Mouse (Mus musculus) fibroblast of lung, adult 2 months (primary cell): ENCODE measurements around the gene Cartpt.
"Not testable (repeated sequence)": the region's sequence is repeated elsewhere in the genome, so short reads cannot be mapped to it uniquely, and the experiment has no call there.

Experiments used
- DNase-seq: peaks from one replicate; pipeline ENCODE4 v3.0.0-alpha.2; 2011; ENCODE audit warnings: low read depth

Cartpt gene

DNA sequence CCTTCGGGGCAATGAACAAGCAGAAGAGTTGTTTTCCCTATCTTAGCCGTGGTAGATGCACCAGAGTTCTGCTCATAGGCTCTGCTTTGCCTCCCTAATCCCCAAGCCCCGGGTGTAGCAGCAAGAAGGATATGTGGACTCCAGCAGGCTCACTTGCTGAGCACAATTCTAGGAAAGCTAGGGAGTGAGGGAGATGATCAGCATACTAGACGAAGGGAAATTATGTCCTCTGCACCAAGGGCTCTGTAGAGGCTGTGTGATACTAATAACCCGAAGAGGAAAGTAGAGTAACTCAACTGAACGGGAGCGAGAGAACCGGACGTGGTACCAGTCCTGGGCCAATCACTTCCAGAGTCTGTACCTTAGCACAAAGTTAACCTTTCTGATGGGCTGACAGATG lies at the start of gene Cartpt:
Cartpt (minus strand) TSS at position 127 of the 400 bp plus-strand sequence.
- DNase-seq: no peak

GRCm38 (mm10) chr13:99947417-99947816 lies 46.5 kb upstream of the Cartpt start:
- no peak for DNase-seq

GRCm38 (mm10) chr13:99943525-99943924 lies 42.6 kb upstream of the Cartpt start:
- no peak for DNase-seq

DNA sequence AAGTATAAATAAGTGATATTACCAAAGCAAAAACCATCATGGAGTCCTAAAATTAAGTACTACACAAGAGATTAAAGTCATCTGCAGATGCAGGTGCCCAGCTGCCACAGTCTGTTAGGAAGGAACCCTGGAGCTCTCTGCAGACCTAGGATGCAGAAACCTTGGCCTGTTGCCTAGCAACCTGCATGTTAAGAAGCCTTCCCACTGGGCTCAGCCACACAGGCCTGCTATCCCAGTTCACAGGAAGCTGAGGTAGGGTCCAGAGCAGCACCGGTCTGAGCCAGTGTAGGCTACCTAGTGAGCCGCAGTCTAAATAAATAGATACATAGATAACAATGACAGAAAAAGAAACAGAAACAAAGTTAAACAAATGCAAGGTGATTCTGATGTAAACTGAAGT lies 39.7 kb upstream of the Cartpt start:
- no peak for DNase-seq

- DNase-seq: no peak
Observed at GRCm38 (mm10) chr13:99939320-99939671, 38.4 kb upstream of the Cartpt start.

GRCm38 (mm10) chr13:99938606-99939319 lies 37.9 kb upstream of the Cartpt start:
- no peak for DNase-seq

DNA sequence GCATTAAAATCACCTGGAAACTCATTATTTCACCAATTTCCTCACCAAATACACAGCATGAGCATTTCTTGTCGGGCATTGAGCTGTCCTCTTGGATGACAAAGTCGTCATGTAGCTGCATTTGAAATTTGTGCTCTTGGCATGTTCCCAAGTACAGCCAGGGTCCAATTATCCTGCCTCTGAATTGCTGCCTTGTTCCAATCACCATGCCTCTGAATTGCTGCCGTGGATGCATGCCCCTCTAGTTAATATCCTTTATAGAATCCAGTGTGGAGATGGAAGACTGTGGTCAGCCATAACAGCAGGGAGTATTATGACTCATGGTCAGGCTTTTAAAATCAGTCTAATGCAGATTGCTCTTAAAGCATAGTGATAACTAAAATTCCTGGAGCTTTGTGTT lies 36.9 kb upstream of the Cartpt start:
- no peak for DNase-seq

DNA sequence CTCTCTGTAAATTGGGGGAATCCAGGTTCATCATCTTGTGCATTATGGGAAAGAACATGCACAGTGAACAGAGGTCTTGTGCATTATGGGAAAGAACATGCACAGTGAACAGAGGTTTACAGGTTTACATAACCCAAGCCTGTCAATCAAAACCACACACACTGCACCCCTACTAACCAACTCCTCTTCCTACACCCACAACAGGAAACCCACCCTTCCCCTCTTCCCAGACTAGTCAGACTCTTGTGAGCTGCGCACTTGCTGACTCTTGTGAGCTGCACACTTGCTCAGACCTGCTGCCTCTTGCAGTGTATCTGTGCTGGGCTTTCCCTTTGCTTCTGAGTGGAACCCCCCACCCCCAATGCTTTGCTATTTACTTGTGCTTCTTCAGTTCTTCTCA lies 31.5 kb upstream of the Cartpt start:
- DNase-seq: no peak

GRCm38 (mm10) chr13:99931502-99931901 lies 30.6 kb upstream of the Cartpt start:
- no peak for DNase-seq

GRCm38 (mm10) chr13:99926249-99926648 lies 25.4 kb upstream of the Cartpt start:
- no peak for DNase-seq

DNA sequence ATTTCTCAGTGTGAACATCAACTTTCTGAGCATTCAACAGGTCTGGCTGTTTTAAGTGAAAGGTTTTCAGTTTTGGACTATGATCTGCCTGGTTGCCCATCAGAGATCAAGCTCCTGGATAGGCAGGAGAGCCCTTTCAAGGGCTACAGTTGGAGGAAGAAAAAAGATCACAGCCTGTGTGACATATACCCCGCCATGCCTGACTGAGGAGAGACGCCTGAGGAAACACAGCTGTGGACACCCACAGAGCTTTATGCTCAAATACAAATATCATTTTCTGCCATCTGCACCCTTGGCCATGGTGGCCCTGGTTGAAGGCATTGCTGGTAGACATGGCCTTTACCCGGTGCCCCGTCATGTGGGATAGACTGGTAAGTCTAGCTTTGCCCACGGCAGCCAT lies 14.7 kb upstream of the Cartpt start:
- no peak for DNase-seq

- DNase-seq: no peak
Observed at GRCm38 (mm10) chr13:99900557-99900892, 366 bp downstream of the Cartpt start.

DNA sequence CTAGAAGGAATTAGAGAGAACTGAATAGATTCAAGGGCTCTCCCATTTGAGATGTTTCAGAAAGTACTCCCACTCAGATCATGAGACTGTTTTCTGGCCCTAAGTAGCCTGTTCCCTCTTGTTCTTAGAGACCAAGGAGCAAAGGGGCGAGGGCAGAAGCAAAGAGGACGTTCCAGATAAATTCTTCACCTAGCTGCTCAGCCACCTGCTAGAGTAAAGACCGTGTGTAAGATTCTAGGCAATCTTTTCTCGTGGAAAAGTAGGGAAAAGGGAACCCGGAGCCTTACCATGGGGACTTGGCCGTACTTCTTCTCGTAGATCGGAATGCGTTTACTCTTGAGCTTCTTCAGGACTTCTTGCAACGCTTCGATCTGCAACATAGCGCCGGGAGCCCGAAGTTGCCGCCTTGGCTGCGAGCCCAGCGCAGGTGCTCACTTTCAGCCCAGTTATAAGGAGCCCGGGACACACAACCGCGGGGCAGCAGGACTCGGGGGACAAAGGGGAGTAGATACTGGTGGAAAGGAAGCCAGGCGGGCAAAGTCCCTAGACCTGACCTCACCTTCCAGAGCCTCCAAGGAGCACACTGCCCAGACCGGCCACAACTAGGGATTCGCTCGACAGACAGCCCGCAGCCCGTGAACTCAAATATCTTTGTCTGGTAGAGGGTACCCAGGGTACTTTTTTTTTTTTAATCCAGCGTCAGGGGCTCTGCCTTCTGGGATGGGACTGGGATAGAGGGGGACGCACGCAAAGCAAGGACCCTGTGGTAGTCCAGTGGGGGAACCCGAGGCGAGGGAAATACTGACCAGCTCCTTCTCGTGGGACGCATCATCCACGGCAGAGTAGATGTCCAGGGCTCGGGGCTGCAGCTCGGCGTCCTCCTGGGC lies 978 bp downstream of the Cartpt start:
- no peak for DNase-seq

- DNase-seq: no peak
Observed at GRCm38 (mm10) chr13:99898816-99899215, 2.1 kb downstream of the Cartpt start.

GRCm38 (mm10) chr13:99885636-99886035 lies 15.3 kb downstream of the Cartpt start:
- DNase-seq: no peak

GRCm38 (mm10) chr13:99881774-99882173 lies 19.1 kb downstream of the Cartpt start:
- not testable (repeated sequence) for DNase-seq

DNA sequence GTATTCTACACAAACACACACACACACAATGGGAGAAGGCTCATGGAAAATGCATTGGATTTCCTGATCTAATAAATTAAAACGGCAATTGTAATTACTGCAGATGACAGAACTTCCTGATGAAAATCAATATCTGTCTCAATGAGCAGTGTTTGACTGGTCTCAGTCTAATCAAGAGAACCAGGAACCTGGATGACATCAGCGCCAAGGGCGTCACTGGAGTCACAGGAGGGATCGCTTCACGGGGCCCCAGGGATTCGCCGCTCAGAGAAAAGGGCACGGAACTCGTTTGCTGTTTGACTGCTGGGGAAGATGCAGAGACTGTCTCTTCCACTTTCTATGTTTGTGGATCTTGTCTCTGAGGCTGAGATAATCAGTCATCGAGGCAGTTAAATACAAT lies 21.2 kb downstream of the Cartpt start:
- no peak for DNase-seq

DNA sequence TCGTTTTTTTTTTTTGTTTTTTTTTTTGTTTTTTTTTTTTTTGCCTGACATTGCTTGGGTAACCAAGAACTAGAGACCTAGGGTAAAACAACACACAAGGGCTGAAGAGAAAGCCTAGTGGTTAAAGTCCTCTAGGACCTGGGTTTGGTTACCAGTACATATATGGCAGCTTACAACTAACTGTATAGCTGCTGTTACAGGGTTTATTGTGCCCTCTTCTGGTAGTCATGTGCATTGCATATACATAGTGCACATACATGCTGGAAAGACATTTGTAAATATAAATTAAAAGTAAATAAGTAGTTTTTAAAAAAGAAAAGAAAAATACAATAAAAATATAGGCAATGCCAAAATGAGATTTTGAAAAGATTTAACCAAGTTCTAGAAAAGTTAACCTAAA lies 28.8 kb downstream of the Cartpt start:
- DNase-seq: no peak

DNA sequence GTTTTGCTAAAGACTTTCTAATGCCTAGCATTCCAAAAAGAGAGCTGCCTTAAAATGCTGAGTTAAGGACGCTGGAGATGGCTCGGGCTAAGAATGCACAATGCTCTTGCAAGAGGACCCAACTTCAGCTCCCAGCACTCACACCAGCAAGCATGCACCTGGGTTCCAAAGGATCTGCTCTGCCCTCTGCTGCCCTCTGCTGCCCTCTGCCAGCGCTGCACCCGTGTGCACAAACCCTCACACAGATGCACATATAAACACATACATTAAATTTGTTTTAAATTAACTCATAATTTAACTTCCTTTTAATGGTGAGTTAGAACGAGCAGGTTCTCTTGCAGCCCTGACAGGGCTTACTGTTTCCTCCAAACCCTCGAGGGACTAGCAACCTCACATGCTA lies 32.5 kb downstream of the Cartpt start:
- no peak for DNase-seq

GRCm38 (mm10) chr13:99864331-99864730 lies 36.6 kb downstream of the Cartpt start:
- no peak for DNase-seq

GRCm38 (mm10) chr13:99860670-99861069 lies 40.2 kb downstream of the Cartpt start:
- DNase-seq: no peak

GRCm38 (mm10) chr13:99859082-99859481 lies 41.8 kb downstream of the Cartpt start:
- no peak for DNase-seq

GRCm38 (mm10) chr13:99857879-99858278 lies 43.0 kb downstream of the Cartpt start:
- no peak for DNase-seq

GRCm38 (mm10) chr13:99857336-99857735 lies 43.6 kb downstream of the Cartpt start:
- DNase-seq: no peak
